Mouse (Mus musculus): ENCODE results near the gene Eomes.

Eomes gene

DNA sequence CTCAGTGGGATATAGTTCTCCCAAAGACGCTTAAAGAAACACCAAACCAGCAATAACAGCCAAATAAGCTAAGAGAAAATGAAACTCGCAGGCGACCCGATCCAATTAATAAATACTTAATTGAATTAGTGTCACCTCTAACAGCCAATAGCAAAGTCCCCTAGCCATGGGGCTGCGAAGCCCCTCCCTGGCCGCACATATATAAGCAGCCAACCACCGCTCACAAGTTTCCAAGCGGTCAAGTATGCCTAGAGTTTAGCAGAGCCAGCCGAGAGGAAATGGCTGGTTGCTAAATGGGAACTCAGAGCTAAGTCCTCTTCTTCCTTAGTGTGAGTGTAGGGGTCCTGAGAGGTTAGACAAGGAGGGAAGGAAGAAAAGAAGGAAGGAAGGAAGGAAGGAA is at the start of gene Eomes:
TSS of gene Eomes (plus strand) at position 252 of the 400 bp plus-strand sequence.
- no peak for DNase-seq

DNA sequence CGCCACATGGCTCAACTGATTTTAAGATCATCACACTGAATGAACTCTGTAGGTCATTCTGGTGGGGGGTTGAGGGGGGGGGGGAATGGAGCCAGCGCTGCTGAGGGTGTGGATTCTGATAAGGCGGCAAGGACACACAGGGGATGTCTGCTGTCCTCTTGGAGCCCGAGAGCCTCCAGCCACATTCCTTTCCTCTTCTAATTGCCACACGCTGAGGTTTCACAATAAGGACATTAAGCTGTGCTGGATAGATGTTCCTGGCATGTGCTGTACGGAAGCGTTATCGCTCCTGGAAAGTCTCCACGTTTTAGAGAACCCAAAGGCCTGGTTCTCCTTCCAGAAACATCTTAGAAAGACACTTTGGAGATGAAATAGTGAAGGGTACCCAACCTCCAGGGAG is 33.2 kb upstream of the Eomes start:
- no peak for DNase-seq

- DNase-seq, result no peak
Measured at GRCm38 (mm10) chr9:118449336-118449735, 28.7 kb upstream of the Eomes start.

DNA sequence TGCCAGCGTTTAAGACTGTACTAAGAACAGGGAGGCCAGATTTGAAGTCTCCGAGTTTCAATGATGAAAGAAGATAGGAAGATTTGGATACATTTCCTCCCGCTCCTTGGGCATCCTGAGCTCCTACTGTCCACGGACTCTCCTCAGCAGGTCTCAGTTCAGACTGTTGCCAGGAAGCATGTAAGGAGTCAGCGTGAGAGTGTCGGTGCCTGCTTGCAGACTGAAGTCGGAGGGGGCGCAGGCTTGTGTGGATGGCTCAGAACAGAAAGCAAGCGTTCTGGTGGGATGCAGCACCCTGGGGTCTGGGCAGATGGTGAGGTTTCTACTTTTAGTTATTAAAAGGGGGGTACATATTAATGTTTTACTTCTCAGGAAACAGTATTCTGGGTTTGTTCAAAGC is 24.6 kb upstream of the Eomes start:
- no peak for DNase-seq

DNA sequence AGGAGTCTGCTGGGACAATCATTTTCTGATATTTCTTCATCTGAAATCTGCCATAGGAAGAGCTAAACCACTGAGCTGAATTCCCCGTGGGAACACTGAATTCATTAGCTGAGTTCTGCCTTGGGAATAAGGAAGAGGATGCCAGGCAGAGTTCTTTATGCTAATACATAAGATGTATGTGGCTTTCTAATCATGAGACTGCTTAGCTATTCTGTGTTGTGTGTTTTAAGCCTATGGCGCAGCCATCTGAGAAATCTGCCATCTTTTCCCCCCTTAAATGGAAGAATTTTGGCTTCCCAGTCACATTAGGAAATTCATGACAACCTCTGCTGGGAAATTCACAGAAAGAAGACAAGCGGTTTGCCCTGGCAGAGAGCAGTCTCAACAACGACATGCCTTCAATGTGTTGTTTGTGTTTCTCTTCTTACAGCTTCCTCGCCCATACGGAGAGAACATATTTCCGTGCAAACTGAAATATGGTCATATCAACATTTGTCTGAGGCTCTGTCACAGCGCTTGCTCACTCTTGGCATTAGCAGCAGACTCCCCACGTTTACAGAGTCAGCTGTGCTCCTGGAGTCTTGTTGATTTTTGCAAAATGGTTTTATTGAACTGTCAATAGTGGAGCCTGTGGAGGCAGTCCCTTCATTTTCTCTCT is 22.7 kb upstream of the Eomes start:
- DNase-seq, result no peak

DNA sequence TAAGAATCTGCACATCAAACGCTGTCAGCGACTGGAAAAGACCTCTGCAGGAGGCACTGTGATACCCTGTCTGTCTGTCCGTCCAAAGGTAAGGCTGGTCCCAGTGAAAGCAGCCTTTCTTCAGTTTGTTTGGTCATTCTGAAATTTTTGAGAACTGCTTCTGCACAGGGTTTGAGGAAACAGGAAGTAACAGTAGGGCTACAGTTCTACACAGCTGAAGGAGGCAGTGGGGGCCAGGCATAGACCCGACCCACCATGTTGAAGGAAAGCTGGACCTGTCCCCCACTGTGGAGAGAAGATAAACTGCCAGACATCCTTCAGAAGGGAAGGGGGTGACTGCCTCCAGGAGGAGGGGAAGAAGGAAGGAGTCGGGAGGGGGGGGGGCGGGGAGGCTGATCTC is 21.6 kb upstream of the Eomes start:
- no peak for DNase-seq

DNA sequence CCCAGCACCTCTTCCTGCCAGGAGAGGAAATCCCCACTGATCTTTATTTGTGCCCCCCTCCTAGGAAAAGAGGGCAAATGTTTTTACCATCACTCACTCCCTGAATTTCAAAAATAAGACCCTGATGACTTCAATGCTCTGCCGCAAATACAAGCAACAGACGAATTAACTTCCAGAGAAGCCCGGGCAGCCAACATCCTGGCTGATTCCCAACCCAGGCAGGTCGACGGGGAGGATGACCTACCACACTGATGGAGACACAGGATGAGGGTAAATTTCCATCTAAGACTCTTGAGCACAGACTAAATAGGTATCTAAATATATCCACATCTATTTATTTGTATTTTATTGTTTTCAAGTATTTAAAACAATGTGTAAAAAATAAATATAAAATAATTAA is 20.0 kb upstream of the Eomes start:
- DNase-seq, result no peak

DNA sequence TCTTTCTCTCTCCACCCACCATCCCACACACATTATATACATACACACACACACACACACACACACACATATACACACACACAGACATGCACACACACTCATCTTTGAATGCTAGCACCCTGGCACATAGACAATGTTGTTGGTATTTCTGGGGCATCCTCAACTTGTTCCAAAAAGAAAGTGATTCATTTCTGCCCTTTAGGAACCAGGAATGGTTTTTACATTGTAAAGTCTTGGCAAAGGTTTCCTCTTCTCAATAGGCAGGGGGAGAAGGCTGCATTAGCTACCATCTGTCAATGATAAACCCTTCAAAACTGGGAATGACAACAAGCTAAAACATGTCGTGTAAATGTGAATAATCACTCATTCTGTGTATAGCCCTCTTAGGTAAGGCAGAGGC is 14.0 kb upstream of the Eomes start:
- no peak for DNase-seq

DNA sequence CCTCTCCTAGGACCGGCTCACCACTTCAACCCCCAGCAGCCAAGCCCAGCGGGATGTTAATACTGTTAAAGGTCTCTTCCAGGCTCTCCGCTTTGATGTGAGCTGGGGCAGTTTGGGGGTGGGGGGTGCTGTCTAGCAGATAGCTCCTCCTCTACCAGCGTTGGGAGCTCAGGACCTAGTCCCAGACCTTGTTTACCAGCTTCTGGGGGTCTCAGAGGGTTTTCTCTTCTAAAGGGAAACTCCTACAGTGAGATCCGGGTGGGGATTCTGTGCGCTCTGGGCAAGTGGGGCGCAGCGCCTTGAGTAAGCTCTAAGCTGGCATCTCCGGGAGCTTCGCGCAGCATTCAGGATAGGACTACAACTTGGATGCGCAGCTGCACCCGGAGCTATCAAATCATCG is 9.7 kb upstream of the Eomes start:
- DNase-seq, result no peak

- DNase-seq, result no peak
Measured at GRCm38 (mm10) chr9:118469272-118469671, 8.7 kb upstream of the Eomes start.

GRCm38 (mm10) chr9:118471296-118471695 is 6.7 kb upstream of the Eomes start:
- no peak for DNase-seq

DNA sequence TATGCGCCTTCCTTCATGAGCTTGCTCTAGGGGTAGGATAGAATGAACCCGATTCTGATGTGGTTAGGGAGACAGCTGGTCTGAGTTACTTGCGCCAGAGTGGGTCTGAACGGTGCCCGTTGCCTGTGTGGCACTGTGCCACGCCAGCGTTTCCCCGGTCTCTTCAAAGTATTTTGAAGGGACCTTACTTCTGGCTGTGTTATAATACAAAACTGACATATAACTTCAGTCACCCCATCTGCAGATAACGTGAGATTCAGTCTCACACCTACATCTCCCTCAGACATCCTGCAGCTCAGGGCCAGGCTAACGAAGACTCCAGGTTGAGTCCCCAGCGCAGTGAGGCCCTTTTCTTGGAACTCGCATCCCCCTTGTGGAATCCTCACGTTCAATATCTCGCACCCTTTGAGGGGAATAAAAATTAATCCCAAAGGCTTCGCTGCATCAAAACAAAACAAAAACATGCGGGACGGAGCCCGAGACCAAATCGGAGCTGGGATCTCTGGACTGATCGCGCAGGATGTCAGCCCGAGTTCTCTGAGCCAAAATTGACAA is 1.7 kb upstream of the Eomes start:
- no peak for DNase-seq

- no peak for DNase-seq
Measured at GRCm38 (mm10) chr9:118476766-118477271, 1.2 kb upstream of the Eomes start.

GRCm38 (mm10) chr9:118477281-118477931 is 606 bp upstream of the Eomes start:
- DNase-seq, result no peak

DNA sequence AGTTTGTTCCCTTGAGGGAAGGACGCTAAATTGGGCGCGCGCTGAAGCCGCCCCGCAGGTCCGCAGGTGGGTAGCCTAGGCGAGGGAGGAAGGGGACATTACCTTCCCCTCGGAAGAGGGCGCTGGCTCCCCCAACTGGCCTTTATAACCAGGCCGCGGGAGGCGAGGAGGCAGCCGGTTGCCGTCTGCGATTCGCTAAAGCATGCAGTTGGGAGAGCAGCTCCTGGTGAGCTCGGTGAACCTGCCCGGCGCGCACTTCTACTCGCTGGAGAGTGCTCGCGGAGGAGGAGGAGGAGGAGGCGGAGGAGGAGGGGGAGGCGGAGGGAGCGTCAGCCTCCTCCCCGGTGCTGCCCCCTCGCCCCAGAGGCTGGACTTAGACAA is 436 bp downstream of the Eomes start:
- peak; percentile 29 for DNase-seq

DNA sequence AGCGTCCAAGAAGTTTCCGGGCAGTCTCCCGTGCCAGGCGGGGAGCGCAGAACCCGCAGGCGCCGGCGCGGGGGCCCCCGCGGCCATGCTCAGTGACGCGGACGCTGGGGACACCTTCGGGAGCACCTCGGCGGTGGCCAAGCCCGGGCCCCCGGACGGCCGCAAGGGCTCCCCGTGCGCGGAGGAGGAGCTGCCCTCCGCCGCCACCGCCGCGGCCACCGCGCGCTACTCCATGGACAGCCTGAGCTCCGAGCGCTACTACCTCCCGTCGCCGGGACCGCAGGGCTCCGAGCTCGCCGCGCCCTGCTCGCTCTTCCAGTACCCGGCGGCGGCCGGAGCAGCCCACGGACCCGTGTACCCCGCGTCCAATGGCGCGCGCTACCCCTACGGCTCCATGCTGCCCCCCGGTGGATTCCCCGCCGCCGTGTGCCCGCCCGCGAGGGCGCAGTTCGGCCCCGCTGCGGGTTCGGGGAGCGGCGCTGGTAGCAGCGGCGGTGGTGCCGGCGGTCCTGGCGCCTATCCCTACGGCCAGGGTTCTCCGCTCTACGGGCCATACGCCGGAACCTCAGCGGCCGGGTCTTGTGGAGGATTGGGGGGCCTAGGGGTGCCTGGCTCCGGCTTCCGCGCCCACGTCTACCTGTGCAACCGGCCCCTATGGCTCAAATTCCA is 961 bp downstream of the Eomes start:
- peak; percentile 19 for DNase-seq

DNA sequence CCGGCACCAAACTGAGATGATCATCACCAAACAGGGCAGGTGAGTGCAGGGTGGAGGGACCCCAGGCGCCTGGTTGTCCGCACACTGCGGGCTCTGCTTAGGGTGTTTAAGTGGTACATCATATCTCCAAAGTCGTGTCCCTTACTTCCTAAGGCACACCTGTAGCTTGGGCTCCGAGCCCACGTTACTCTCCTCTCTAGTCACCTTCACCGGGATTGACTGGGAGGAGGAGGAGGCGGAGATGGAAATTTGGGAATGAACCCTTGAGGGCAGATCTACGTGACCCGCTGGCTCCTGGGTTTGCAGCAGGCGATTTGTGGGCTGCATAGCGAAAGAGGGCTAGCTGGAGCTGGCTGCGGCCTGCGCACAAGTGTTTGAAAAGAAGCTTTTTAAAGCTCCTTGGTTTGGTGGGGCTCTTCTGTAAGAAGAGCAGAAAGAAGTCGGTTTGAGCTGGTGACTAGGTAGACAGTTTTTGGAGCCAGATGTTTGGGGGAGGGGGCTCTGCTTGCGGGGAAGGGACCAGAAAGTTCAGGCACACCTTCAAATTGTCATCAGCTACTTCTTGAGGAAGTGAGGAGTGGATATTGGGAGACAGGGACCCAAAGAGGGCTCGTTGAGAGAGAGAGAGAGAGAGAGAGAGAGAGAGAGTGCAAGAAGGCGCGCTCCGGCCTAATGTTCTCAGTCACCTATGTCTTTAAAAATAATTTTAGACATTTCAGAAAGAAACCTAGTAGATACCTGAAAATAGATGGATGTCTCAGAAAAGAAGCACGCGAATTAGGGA is 1.7 kb downstream of the Eomes start:
- no peak for DNase-seq

GRCm38 (mm10) chr9:118480292-118480690 is 2.3 kb downstream of the Eomes start:
- DNase-seq, result no peak

GRCm38 (mm10) chr9:118482210-118482609 is 4.2 kb downstream of the Eomes start:
- no peak for DNase-seq

- DNase-seq, result no peak
Measured at GRCm38 (mm10) chr9:118486361-118487095, 8.5 kb downstream of the Eomes start.

DNA sequence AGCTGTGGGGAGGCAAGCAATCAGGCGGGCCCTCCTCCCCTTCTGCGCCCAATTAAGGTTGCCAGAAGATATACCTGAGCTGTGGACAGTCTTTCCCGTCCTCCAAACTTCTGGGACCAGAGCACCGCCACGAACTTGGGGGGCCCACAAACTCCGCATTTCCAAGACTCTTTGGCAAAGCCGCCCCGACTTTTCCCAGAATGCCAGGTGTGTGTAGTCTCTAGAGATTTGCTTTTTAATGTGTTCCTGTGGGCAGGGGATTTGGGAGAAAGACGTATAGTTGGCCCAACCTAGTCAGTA is 9.0 kb downstream of the Eomes start:
- no peak for DNase-seq

GRCm38 (mm10) chr9:118487636-118488035 is 9.6 kb downstream of the Eomes start:
- DNase-seq, result no peak
